Mouse (Mus musculus) lung, postnatal 14 days (tissue): ENCODE measurements around the gene Kctd4.
A peak's percentile ranks its signal among the peaks of the same experiment; 100 is the strongest.
"Not testable (repeated sequence)": the region's sequence is repeated elsewhere in the genome, so short reads cannot be mapped to it uniquely, and the experiment has no call there.

ENCODE experiments used
- DNase-seq: peaks from one replicate; pipeline ENCODE4 v3.0.0; 2021

The Kctd4 gene

DNA sequence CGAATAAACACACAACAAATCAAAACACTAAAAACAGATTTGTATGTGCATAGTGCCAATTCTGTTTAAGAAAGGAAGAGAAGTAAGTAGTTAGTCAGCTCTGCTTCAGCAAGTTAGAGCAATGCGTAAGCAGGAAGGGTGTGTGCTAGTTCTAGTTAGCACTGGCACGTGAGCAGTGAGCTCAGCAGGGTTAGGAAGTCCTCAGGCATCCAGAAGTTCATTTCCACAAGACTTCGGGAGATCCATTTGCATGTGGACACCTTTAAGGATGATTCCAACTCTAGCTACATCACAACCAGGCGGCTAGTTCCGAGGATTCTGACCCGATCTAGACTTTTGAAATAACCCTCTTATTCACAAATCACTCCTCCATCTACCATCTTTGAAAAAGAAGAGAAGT, at the start of gene Kctd4:
Gene Kctd4, plus strand, starts transcription at position 244 of the 400 bp plus-strand sequence.
- no peak for DNase-seq

GRCm38 (mm10) chr14:75906931-75907330, 47.9 kb upstream of the Kctd4 start:
- no peak for DNase-seq

GRCm38 (mm10) chr14:75911968-75912367, 42.8 kb upstream of the Kctd4 start:
- no peak for DNase-seq

DNA sequence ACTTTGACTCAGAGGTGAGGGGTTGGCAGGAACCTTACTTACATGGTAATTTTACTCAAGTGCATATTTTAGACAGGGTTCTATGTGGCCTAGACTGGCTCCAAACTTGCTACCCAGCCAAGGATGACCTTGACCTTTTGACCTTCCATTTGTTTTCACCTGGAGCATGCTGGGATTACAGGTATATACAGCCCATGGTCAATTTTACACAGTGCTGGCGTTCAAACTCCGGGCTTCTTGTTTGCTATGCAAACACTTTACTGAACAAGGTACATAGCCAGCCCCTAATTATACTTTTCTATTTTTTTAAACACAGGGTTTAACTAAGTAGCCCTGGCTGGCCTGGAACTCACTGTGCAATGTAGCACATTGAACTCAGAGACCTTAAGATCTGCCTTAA, 42.1 kb upstream of the Kctd4 start:
- no peak for DNase-seq

GRCm38 (mm10) chr14:75923314-75924052, 31.3 kb upstream of the Kctd4 start:
- no peak for DNase-seq

DNA sequence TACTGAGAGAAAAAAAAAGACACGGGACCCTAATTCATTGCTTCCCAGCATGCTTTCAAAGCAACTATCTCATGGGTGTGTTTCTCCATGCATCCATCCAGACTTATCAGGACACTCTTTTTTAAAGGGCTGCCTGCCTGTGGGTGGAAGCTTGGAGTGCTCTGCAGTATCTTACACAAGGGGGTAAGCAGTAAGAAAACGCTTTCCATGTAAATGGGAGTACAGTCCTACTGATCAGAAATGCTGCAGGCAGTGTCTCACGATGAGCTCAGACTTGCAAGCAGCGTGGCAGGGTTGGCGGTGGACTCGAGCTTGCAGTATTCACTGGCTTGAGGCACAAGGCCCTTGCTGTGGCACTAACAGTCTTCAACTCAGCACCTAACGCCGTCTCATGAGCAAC, 25.1 kb upstream of the Kctd4 start:
- not testable (repeated sequence) for DNase-seq

DNA sequence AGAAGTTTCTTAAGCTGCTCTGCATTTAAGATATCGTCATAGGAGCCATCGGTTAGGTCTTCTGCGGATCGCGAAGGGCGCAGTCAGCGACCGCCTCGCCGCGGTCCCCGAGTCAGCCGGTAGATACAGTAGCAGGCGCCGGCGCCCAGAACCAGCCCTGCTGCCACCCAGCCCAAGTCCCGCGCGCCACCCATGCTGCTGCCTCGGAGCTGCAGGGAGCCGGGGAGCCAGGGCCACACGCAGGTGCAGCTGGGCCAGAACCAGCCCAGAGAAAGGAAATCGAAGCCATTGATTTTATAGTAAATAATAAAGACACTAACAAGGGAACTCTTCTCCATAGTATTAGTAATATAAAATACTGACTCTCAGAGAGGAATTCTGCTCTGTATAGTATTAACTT, 23.5 kb upstream of the Kctd4 start:
- DNase-seq, result peak; percentile 7

DNA sequence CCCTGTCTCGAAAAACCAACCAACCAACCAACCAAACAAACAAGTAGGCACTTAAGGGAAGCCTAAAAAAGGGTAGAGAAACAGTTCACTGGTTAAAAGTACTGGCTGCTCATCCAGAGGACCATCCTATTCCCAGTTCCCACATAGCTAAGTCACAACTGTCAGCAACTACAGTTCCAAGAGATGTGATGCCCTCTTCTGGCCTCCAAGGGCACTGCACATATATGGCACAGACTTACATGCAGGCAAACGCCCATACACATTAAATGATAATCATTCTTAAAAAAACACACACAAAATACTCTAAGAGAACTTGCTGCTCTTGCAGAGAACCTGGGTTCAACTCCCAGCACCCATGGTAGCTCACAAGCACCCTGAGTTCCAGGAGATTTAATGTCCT, 20.4 kb upstream of the Kctd4 start:
- DNase-seq, result peak; percentile 15

GRCm38 (mm10) chr14:75937714-75938113, 17.1 kb upstream of the Kctd4 start:
- no peak for DNase-seq

DNA sequence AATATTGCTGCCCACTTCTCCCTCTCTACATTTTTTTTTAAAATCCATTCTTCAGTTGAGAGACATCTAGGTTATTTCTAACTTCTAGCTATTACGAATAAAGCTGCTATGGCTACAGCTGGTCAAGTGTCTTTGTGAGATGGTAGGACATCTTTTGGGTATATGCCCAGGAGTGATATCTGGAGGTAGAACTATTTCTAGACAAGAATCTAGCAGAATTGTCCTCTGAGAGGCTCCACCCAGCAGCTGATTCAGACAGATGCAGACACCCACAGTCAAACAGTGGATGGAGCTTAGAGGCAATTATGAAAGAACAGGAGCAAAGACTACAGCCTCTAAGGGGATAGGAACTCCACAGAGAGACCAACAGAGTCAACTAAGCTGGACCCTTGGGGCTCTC, 13.3 kb upstream of the Kctd4 start:
- DNase-seq, result no peak

DNA sequence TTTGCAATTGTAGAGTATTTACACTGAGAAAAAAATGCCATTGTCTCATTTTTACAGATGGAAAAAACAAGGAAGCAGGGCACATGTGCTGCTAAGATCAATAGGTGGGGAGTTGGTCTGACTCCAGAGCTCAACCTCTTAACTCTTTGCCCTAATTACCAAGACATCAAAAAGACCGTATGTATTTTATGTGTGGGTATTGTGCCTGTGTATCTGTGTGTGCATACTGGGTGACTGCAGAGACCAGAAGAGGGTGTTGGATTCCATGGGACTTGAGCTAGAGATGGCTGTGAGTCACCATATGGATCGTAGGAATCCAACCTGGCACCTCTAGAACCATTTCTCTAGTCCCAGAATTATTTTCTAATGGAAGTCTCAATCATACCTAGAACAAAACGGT, 12.4 kb upstream of the Kctd4 start:
- no peak for DNase-seq

DNA sequence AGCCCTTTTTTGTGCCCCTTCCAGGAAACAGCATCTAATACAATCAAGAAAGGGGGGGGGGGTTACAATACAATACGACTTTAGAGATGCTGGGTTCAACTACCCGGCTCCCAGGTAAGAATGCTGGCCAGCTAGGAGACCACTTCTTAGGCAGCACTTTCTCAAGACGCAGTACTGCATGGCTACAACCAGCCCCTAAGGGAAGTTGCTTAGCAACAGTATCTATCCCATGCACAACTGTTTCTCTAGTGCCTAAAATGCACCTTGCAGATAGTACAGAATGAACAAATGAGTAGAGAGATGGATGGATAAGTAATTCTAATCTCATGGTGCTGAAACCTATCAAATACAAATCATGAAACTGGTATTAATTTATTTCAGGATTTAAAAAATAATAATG, 7.1 kb upstream of the Kctd4 start:
- no peak for DNase-seq

DNA sequence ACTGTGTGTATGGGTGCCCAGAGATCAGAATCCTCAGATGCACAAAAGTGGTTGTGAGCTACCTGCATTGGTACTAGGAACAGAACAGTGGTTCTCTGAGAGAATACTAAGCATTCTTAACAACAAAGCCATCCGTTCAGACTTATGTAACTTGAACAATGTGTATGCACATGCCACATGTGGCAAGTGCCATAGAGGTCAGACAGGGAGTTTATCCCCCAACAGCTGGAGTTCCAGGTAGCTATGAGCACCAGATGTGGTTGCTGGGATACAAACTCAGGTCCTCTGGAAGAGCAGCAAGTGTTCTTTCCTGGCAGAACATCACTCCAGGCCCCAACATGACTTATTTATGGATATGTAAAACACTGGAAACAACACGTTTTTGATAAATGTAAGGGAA, 1.8 kb upstream of the Kctd4 start:
- no peak for DNase-seq

- DNase-seq, result no peak
Measured at GRCm38 (mm10) chr14:75962250-75962649, 7.4 kb downstream of the Kctd4 start.

DNA sequence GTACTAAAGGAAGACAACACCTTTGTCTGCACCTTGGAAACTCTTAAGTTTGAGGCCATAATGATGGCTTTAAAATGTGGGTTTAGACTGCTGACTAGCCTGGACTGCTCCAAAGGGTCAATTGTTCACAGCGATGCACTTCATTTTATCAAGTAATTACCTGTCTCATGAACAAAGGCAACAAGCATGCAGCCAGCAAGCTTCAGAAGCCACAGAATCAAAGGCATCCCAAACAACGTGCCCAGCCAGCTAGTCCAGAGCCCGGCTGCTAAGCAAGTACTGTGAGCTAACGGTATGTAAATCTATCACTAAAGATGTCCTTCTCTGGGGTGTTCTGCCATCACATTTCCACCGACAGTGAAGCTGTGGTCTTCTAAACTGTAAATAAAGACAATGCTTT, 8.4 kb downstream of the Kctd4 start:
- no peak for DNase-seq

- no peak for DNase-seq
Measured at GRCm38 (mm10) chr14:75964000-75964399, 9.2 kb downstream of the Kctd4 start.

DNA sequence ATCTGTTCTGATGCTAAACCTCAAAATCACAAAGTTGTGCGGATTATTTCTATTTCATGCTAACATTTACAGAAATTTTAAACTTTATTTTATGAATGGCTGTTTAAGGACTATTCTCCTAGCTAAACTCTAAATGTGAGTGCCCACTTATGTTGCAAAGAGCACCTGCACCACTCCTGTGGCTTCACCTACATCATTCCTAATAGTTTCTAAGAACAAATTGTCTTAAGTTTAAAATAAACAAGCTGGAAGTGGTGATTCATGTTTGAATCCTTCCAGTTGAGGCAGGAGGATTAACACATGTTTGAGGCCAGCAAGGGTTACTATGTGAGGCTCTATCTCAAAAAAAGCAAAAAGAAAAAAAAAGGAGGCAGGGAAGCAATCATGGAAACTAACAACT, 9.6 kb downstream of the Kctd4 start:
- DNase-seq, result no peak

DNA sequence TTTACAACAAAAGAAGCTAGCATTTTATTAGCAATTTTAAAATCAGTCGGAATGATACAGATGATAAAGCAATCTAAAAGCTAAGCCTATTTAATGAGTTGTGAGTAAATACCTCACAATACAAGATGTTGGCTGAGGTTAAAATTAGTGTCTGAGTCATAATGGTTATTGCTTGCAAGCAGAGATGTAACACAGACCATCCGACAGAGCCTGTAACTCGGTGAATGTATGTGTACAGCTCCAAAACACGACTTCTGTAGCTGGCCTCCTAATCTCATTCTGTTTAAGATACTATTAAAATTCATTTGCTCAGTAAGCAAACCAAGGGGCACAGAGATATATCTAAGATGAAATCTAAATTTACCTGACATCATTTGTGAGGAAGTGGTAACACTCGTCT, 12.5 kb downstream of the Kctd4 start:
- DNase-seq, result no peak

- no peak for DNase-seq
Measured at GRCm38 (mm10) chr14:75976107-75976506, 21.3 kb downstream of the Kctd4 start.

GRCm38 (mm10) chr14:75981231-75981630, 26.4 kb downstream of the Kctd4 start:
- DNase-seq, result no peak

- DNase-seq, result no peak
Measured at GRCm38 (mm10) chr14:75983891-75984290, 29.1 kb downstream of the Kctd4 start.

DNA sequence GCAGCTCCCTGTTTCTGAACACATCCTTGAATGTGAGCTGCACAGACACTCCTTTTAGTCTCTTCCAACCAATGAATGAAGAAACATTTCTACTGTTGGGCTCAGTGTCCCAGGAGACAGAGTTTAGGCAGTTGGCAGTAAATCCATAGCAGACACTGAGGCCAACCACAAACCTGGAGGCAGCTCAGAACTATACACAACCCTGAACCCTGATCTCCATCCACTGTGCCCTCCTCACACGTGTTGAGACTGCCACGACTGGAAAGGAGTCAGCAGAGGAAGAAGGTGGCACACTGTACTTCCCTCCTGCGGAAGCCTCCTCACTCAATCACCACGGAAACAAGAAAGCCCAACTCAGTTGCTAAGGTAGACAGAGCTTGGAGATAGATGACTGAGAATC, 30.3 kb downstream of the Kctd4 start:
- no peak for DNase-seq

- no peak for DNase-seq
Measured at GRCm38 (mm10) chr14:75986878-75987483, 32.2 kb downstream of the Kctd4 start.

DNA sequence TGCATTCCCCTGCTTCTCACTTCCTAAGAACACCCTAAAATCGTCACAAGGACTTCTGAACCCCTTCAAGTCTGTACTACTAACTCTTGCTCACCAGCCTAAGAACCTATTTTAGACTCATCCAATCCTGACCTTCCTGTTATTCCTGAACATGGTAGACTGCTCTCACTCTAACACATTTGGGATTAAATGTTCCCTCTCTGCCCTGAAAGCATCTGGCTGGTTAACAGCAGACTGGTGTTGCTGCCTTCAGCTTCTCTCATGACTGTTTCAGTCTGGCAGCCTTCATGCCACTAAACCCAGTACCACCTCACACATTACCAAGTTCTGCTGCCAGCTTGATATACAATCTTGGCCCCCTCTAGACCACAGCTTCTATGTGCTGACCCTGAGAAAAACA, 34.4 kb downstream of the Kctd4 start:
- no peak for DNase-seq

- DNase-seq, result no peak
Measured at GRCm38 (mm10) chr14:75990936-75991335, 36.1 kb downstream of the Kctd4 start.
